Mouse (Mus musculus) bone marrow, adult 2 months (tissue): ENCODE measurements around the gene Isca2. TPM values are rescaled to one million over a fixed set of nuclear protein-coding genes. Genes with fewer than 3 reads are reported as not detected.

Experiments used
- H3K27ac ChIP-seq: fragments of 200-500 bp; 2 replicates; pipeline ENCODE4 v1.5.1; 2012; ENCODE audit warnings: low read depth, mild to moderate bottlenecking, control low read depth, inconsistent platforms, low read length; ENCODE audit not compliant: control insufficient read depth, poor library complexity, insufficient read depth
- H3K4me1 ChIP-seq: fragments of 200-500 bp; 2 replicates; pipeline ENCODE4 v1.6.1; 2011; ENCODE audit warnings: low read length; ENCODE audit not compliant: control insufficient read depth, insufficient read depth
- H3K4me3 ChIP-seq: fragments of 200-500 bp; replicated peaks from 2 replicates; pipeline ENCODE3; 2011; ENCODE audit warnings: mild to moderate bottlenecking, low read depth, low read length, control low read depth; ENCODE audit not compliant: control insufficient read depth
- CTCF ChIP-seq: fragments of 200-500 bp; IDR thresholded peaks from 2 replicates; pipeline ENCODE4 v1.5.1; 2011; ENCODE audit warnings: low read length, control low read depth; ENCODE audit not compliant: control insufficient read depth, insufficient read depth
- POLR2A ChIP-seq: fragments of 200-500 bp; IDR thresholded peaks from 2 replicates; pipeline ENCODE4 v1.6.1; 2011; ENCODE audit warnings: low read depth, mild to moderate bottlenecking, control low read depth, low read length, borderline replicate concordance; ENCODE audit not compliant: control insufficient read depth
- WGBS: fragments of 180-500 bp; shearing (Covaris S2); methylation state at CpG from one replicate; pipeline ENCODE4 v1.1.7; 2018; 5-methylcytosine and 5-hydroxymethylcytosine counted together
- polyA plus RNA-seq: library from polyadenylated mRNA; stranded (reverse); fragments of >200 nt; gene quantifications from 2 replicates; pipeline ENCODE4 v1.2.4, GENCODE M21; 2011; ENCODE audit warnings: low replicate concordance; ENCODE audit not compliant: missing spikeins, insufficient read depth, insufficient read length

Isca2 gene
- polyA plus RNA-seq, 1 experiment, result 90.0 TPM

- no peak overlapping the region for H3K4me3 ChIP-seq
- WGBS, result 68% methylated on average over 5 of the region's 5 CpGs
- H3K27ac ChIP-seq, result 0 out of 2 replicates have a peak overlapping the region, but pooled peaks have one; percentile 19
- peaks cover 2% of the 10 kb centered on the region for H3K4me1 ChIP-seq
- no peak for TF ChIP-seq POLR2A
- no peak for TF ChIP-seq CTCF
Measured at GRCm38 (mm10) chr12:84766113-84766735, 6.8 kb upstream of the Isca2 start.

- peaks cover 4% of the 10 kb centered on the region for H3K4me1 ChIP-seq
- peak overlapping the region; percentile 42 for H3K27ac ChIP-seq
- TF ChIP-seq POLR2A (no peak), CTCF (no peak)
- no peak overlapping the region for H3K4me3 ChIP-seq
- WGBS, result 42% methylated on average over 6 of the region's 6 CpGs
Measured at GRCm38 (mm10) chr12:84767510-84767909, 5.5 kb upstream of the Isca2 start.

- WGBS, result 74% methylated on average over 7 of the region's 7 CpGs
- no peak for TF ChIP-seq POLR2A
- TF ChIP-seq CTCF, result no peak
- Histone ChIP-seq H3K4me3 (no peak overlapping the region), H3K27ac (no peak overlapping the region), H3K4me1 (peaks cover 3% of the 10 kb centered on the region)
Measured at GRCm38 (mm10) chr12:84769624-84770023, 3.4 kb upstream of the Isca2 start.

GRCm38 (mm10) chr12:84771981-84772520, 1.0 kb upstream of the Isca2 start:
- Histone ChIP-seq H3K4me3 (peak overlapping the region; percentile 86), H3K4me1 (peaks cover 3% of the 10 kb centered on the region), H3K27ac (no peak overlapping the region)
- TF ChIP-seq CTCF, result no peak
- TF ChIP-seq POLR2A, result no peak
- WGBS, result 3% methylated on average over 10 of the region's 10 CpGs

- Histone ChIP-seq H3K4me1 (peaks cover 3% of the 10 kb centered on the region), H3K27ac (peak overlapping the region; percentile 21), H3K4me3 (peak overlapping the region; percentile 82)
- no peak for TF ChIP-seq POLR2A
- no peak for TF ChIP-seq CTCF
- WGBS, result 1% methylated on average over 20 of the region's 20 CpGs
Measured at GRCm38 (mm10) chr12:84773476-84773875, 425 bp downstream of the Isca2 start.

GRCm38 (mm10) chr12:84774376-84774775, 1.3 kb downstream of the Isca2 start:
- Histone ChIP-seq H3K27ac (peak overlapping the region; percentile 24; the same call in 1 of the 2 replicates), H3K4me1 (peaks cover 3% of the 10 kb centered on the region), H3K4me3 (peak overlapping the region; percentile 51)
- 62% methylated on average over 6 of the region's 6 CpGs for WGBS
- TF ChIP-seq CTCF (no peak), POLR2A (no peak)

- TF ChIP-seq CTCF (no peak), POLR2A (no peak)
- no peak overlapping the region for H3K4me3 ChIP-seq
- H3K27ac ChIP-seq, result no peak overlapping the region
- H3K4me1 ChIP-seq, result peaks cover 3% of the 10 kb centered on the region
Measured at GRCm38 (mm10) chr12:84776229-84776628, 3.2 kb downstream of the Isca2 start.

- Histone ChIP-seq H3K4me1 (peaks cover 3% of the 10 kb centered on the region; the same call in 1 of the 2 replicates), H3K4me3 (no peak overlapping the region), H3K27ac (no peak overlapping the region)
- peak; percentile 95 for TF ChIP-seq CTCF
- peak; percentile 40; the same call in 1 of the 2 replicates for TF ChIP-seq POLR2A
- 31% methylated on average over 25 of the region's 25 CpGs for WGBS
Measured at GRCm38 (mm10) chr12:84784604-84785381, 11.7 kb downstream of the Isca2 start.
